Mouse (Mus musculus) embryo, embryonic 9.5 days (tissue): ENCODE results near the gene Endov.

Source experiments
- DNase-seq: peaks from one replicate; pipeline ENCODE4 v3.0.0-alpha.2; 2017; ENCODE audit errors: extremely low spot score

The Endov gene

GRCm38 (mm10) chr11:119545741-119546495 lies 54.8 kb downstream of the Endov start:
- peak; percentile 28 for DNase-seq

GRCm38 (mm10) chr11:119546496-119547182 lies 55.5 kb downstream of the Endov start:
- DNase-seq = peak; percentile 24

- peak; percentile 53 for DNase-seq
Observed at GRCm38 (mm10) chr11:119547183-119547921, 56.2 kb downstream of the Endov start, which contains the start of gene Nptx1. Gene Nptx1, minus strand, starts transcription at chr11:119547753.

- DNase-seq = peak; percentile 44
Observed at GRCm38 (mm10) chr11:119547951-119548591, 56.9 kb downstream of the Endov start.

- peak; percentile 28 for DNase-seq
Observed at GRCm38 (mm10) chr11:119548741-119549370, 57.7 kb downstream of the Endov start.

GRCm38 (mm10) chr11:119549371-119549811 lies 58.2 kb downstream of the Endov start:
- no peak for DNase-seq

GRCm38 (mm10) chr11:119550546-119551335 lies 59.6 kb downstream of the Endov start:
- DNase-seq = no peak

GRCm38 (mm10) chr11:119551468-119551867 lies 60.3 kb downstream of the Endov start:
- no peak for DNase-seq

GRCm38 (mm10) chr11:119552301-119552700 lies 61.2 kb downstream of the Endov start:
- no peak for DNase-seq

GRCm38 (mm10) chr11:119552902-119553802 lies 62.0 kb downstream of the Endov start:
- no peak for DNase-seq

- DNase-seq = no peak
Observed at GRCm38 (mm10) chr11:119554706-119555105, 63.6 kb downstream of the Endov start.

GRCm38 (mm10) chr11:119555170-119555569 lies 64.0 kb downstream of the Endov start:
- no peak for DNase-seq

GRCm38 (mm10) chr11:119557940-119558869 lies 67.1 kb downstream of the Endov start:
- DNase-seq = no peak

- DNase-seq = peak; percentile 61
Observed at GRCm38 (mm10) chr11:119558870-119559610, 67.9 kb downstream of the Endov start.
